Comparison of ENCODE assay signal across 20 mouse cellular contexts in genomic region chr10:84687736-84688135, GRCm38 (mm10).
"Had no signal": no experiment of that assay in that cellular context is flagged by ENCODE, and none has a peak within 500 bp of the region (broad histone marks: within the 10 kb centered on the region; RNA-seq: fewer than 3 reads in every experiment).

No protein-coding gene starts in this region.

- H3K4me3 ChIP-seq: limb, embryonic 12.5 days; limb, embryonic 15.5 days; midbrain, embryonic 15.5 days; myocyte; neural tube, embryonic 13.5 days; stomach, embryonic 15.5 days had no signal

- H3K27ac ChIP-seq: limb, embryonic 12.5 days; liver, embryonic 14.5 days; macrophage; midbrain, embryonic 15.5 days; stomach, embryonic 15.5 days had no signal

- H3K4me1 ChIP-seq: limb, embryonic 12.5 days; stomach, embryonic 15.5 days had no signal

- ATAC-seq: liver, postnatal 0 days; lung, postnatal 0 days; midbrain, embryonic 15.5 days had no signal

- H3K9me3 ChIP-seq: limb, embryonic 12.5 days; limb, embryonic 15.5 days; midbrain, embryonic 15.5 days; neural tube, embryonic 13.5 days; stomach, embryonic 15.5 days had no signal

- DNase-seq: kidney, adult 9 months; kidney, postnatal 14 days; kidney, postnatal 4 days; left cerebral cortex, postnatal 4 days; liver, postnatal 0 days; lung, embryonic 14.5 days; retina, postnatal 1 day; right cerebral cortex, postnatal 25 days; spleen, adult 18-20 months; thymus, postnatal 25 days had no signal

- H3K27me3 ChIP-seq: limb, embryonic 12.5 days; limb, embryonic 15.5 days; neural tube, embryonic 13.5 days; stomach, embryonic 15.5 days had no signal

- H3K4me2 ChIP-seq: limb, embryonic 12.5 days; limb, embryonic 15.5 days; liver, embryonic 11.5 days; lung, embryonic 14.5 days; midbrain, embryonic 15.5 days; neural tube, embryonic 13.5 days; stomach, embryonic 15.5 days had no signal

- H3K36me3 ChIP-seq: midbrain, embryonic 15.5 days; stomach, embryonic 15.5 days had no signal

- H3K9ac ChIP-seq: limb, embryonic 12.5 days; limb, embryonic 15.5 days; liver, embryonic 14.5 days; liver, postnatal 0 days; lung, embryonic 14.5 days; midbrain, embryonic 15.5 days; neural tube, embryonic 13.5 days; stomach, embryonic 15.5 days had no signal
